Mouse (Mus musculus): ENCODE data around the gene Agmat. TPM values are rescaled to one million over a fixed set of nuclear protein-coding genes. Genes with fewer than 3 reads are reported as not detected.

The Agmat gene
- polyA plus RNA-seq, 2 experiments: 11.2 to 18.7 TPM

DNA sequence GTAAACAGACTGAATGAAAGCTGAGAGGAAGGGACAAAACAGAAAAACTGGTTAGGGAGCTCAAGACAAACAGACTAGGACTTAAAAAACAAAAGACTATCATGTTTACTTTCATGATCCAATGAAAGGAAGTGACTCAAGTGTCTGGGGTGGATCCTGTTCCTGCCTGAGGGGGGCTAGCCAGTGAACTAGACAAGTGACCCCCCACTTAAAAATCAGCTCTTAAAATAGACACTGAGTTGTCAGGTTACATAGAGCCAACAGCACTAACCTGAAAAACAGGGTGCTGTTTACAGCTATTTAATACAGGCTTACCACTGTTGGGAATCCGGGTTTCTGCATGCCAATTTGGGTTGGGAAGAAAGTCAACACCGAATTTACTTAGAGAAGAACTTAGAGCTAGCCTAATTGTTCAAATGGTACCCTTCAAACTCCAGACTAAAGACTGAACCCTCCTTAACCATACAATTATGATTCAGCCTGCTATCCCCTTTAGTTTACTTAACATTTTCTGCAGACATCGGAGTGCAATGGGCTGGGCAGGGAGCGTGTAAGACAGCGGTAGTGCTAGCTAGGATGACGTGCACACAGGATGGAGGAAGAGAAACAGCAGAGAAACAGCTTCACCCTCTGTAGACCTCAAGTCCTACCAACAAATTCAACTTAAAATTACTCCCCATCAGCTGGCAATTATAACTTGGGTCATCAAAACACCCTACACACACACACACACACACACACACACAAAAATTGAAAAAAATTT lies 25.5 kb upstream of the Agmat start:
- DNase-seq (ENCODE audit: low read depth in 3 of 3, low spot score in 3 of 3) (no peak), ATAC-seq (ENCODE audit: insufficient read depth) (no peak)
- peak overlapping the region; percentile 95 for H3K4me2 ChIP-seq (ENCODE audit: low read depth)
- H3K27ac ChIP-seq: peak overlapping the region; percentile 32
- no peaks in the 10 kb centered on the region for H3K9me3 ChIP-seq (ENCODE audit: control insufficient read depth, low read length)
- no peaks in the 10 kb centered on the region for H3K27me3 ChIP-seq (ENCODE audit: control insufficient read depth, insufficient read depth, low read length)
- TF ChIP-seq CTCF (IDR thresholded peaks at IDR 0.05; ENCODE audit: low read depth): no peak
- TF ChIP-seq EP300 (IDR thresholded peaks at IDR 0.05; ENCODE audit: low read depth): no peak
- peaks cover 32 to 42% of the 10 kb centered on the region in 2 experiments for H3K4me1 ChIP-seq (replicated peaks; ENCODE audit: control insufficient read depth in 2 of 2, insufficient read depth in 2 of 2, low read length in 1 of 2)
- WGBS (ENCODE audit: insufficient replicate concordance): 68% methylated on average over 6 of the region's 6 CpGs
- H3K36me3 ChIP-seq (replicated peaks; ENCODE audit: control insufficient read depth, insufficient read depth, low read depth): peaks cover 23% of the 10 kb centered on the region
- peak overlapping the region in 1 of 2 experiments; percentile 96; a peak in 2 of 4 replicates for H3K4me3 ChIP-seq (ENCODE audit: insufficient read depth in 1 of 2, low read depth in 2 of 2, low read length in 2 of 2)
- peak overlapping the region; percentile 81 for H3K9ac ChIP-seq (replicated peaks)

DNA sequence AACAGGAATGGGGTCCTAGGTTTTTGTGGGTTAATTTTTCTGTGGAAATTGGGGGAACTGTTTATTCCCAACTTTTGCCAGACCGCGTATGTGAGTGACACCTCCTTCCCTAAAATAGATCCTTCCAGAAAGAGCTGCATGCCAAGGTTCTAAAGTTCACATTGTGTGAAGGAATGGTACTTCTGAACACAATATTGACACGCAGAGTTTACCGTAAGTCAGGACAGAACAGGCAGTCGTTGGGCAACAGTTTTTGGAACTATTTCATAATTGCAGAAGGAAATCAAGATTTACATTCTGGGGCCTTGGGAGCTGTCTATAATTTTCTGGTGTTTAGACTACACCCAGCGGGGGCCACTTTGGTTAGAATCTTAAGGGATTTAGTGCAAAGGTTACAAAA lies 24.5 kb upstream of the Agmat start:
- H3K4me3 ChIP-seq (ENCODE audit: insufficient read depth in 1 of 2, low read depth in 2 of 2, low read length in 2 of 2): peak overlapping the region; percentile 85 to 96
- peaks cover 33 to 43% of the 10 kb centered on the region in 2 experiments for H3K4me1 ChIP-seq (replicated peaks; ENCODE audit: control insufficient read depth in 2 of 2, insufficient read depth in 2 of 2, low read length in 1 of 2)
- H3K9ac ChIP-seq (replicated peaks): peak overlapping the region; percentile 81
- peak overlapping the region; percentile 32 for H3K27ac ChIP-seq
- no peak for DNase-seq (ENCODE audit: low read depth in 3 of 3, low spot score in 3 of 3)
- peaks cover 18% of the 10 kb centered on the region for H3K36me3 ChIP-seq (replicated peaks; ENCODE audit: control insufficient read depth, insufficient read depth, low read depth)
- H3K9me3 ChIP-seq (ENCODE audit: control insufficient read depth, low read length): no peaks in the 10 kb centered on the region
- 34% methylated on average over 6 of the region's 6 CpGs for WGBS (ENCODE audit: insufficient replicate concordance)
- no peak for ATAC-seq (ENCODE audit: insufficient read depth)
- H3K4me2 ChIP-seq (ENCODE audit: low read depth): peak overlapping the region; percentile 95
- no peaks in the 10 kb centered on the region for H3K27me3 ChIP-seq (ENCODE audit: control insufficient read depth, insufficient read depth, low read length)
- TF ChIP-seq EP300 (IDR thresholded peaks at IDR 0.05; ENCODE audit: low read depth) (no peak), CTCF (IDR thresholded peaks at IDR 0.05; ENCODE audit: low read depth) (no peak)

DNA sequence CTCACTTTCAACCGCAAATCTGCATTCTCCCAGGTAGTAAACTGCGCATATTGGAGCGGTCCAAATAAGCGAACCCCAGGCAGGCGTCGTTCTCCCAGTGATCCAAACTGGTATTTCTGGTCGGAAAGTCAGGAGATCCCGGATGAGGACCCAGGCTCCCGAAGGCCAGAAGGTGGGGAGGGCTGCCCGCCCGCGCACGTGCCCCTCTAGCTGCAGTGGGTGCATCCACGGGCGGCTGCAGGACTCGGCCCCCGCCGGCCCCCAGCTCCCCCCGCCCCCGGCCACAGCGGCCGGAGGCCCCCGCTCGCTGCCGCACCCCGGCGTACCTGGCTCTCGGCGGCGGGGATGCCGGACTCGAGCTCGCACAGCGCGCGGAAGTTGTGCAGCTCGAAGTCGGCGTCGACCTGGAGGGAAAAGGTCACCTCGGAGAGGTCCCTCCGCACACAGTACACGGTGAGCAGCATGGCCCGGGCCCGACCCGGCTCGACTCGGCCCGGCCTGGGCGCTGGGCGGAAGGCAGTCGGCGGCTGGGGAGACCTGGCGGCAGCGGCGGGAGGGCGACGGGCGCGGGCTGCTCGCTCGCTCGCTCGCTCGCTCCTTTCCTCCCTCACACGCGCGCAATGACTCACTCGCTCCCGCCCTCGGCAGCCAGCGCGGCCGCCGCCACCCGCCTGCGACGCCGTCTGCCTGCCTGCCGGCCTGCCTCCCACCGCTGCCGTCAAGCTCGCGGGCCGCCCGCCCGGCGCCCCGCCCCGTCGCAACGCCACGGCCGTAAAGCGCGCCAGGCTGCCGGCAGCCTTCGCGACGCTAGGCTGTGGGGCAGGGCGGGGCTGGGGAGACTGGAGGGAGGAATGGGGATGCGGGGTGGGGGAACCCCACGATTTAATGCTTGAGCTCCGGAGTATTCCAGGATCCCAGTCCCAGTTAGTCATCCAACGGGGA lies 23.5 kb upstream of the Agmat start, which contains the start of gene Ddi2:
Gene Ddi2, minus strand, starts transcription at position 689 of the 942 bp plus-strand sequence.
- H3K4me1 ChIP-seq (replicated peaks; ENCODE audit: control insufficient read depth in 2 of 2, insufficient read depth in 2 of 2, low read length in 1 of 2): peaks cover 33 to 42% of the 10 kb centered on the region in 2 experiments
- no peak; the same call in 1 of the 2 replicates for TF ChIP-seq CTCF (IDR thresholded peaks at IDR 0.05; ENCODE audit: low read depth)
- TF ChIP-seq EP300 (IDR thresholded peaks at IDR 0.05; ENCODE audit: low read depth): no peak

DNA sequence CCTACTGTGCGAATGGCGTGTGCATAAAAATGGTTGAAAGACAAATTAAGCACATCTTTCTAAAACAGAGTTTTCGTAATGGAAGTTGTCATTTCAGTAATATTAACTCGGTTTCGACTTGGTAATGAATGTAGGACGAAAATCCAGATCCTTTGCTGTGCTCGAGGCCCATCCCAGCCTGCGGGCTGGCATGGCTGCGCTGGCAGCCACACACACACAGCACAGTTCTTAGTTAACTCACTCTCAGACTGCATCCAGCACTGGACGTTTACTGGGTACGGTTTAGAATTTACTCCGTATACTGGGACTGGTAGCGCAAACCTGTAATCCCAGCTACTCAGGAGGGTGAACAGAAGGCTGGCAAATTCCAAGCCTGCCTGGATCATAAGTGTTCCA lies 22.8 kb upstream of the Agmat start:
- peak overlapping the region; percentile 76 for H3K27ac ChIP-seq
- TF ChIP-seq CTCF (IDR thresholded peaks at IDR 0.05; ENCODE audit: low read depth) (no peak), EP300 (IDR thresholded peaks at IDR 0.05; ENCODE audit: low read depth) (no peak)
- H3K4me3 ChIP-seq (ENCODE audit: insufficient read depth in 1 of 2, low read depth in 2 of 2, low read length in 2 of 2): peak overlapping the region; percentile 66 to 96
- 11% methylated on average over 13 of the region's 13 CpGs for WGBS (ENCODE audit: insufficient replicate concordance)
- ATAC-seq (ENCODE audit: insufficient read depth): peak; percentile 40; the same call in 1 of the 2 replicates
- H3K9ac ChIP-seq (replicated peaks): peak overlapping the region; percentile 74
- H3K27me3 ChIP-seq (ENCODE audit: control insufficient read depth, insufficient read depth, low read length): no peaks in the 10 kb centered on the region
- H3K4me1 ChIP-seq (replicated peaks; ENCODE audit: control insufficient read depth in 2 of 2, insufficient read depth in 2 of 2, low read length in 1 of 2): peaks cover 33 to 41% of the 10 kb centered on the region in 2 experiments
- DNase-seq (ENCODE audit: low read depth in 3 of 3, low spot score in 3 of 3): no peak
- no peaks in the 10 kb centered on the region for H3K9me3 ChIP-seq (ENCODE audit: control insufficient read depth, low read length)
- peaks cover 13% of the 10 kb centered on the region for H3K36me3 ChIP-seq (replicated peaks; ENCODE audit: control insufficient read depth, insufficient read depth, low read depth)
- H3K4me2 ChIP-seq (ENCODE audit: low read depth): peak overlapping the region; percentile 88

More for the DNA sequence above, 23.5 kb upstream of the Agmat start, which contains the start of gene Ddi2:
- Histone ChIP-seq H3K4me3 (ENCODE audit: insufficient read depth in 1 of 2, low read depth in 2 of 2, low read length in 2 of 2) (peak within 1 kb of the TSS; percentile 85 to 96), H3K27me3 (ENCODE audit: control insufficient read depth, insufficient read depth, low read length) (no peaks in the 10 kb centered on the region), H3K4me2 (ENCODE audit: low read depth) (peak within 1 kb of the TSS; percentile 95), H3K9ac (replicated peaks) (peak within 1 kb of the TSS; percentile 81), H3K36me3 (replicated peaks; ENCODE audit: control insufficient read depth, insufficient read depth, low read depth) (peaks cover 13% of the 10 kb centered on the region), H3K27ac (peak within 1 kb of the TSS; percentile 91), H3K9me3 (ENCODE audit: control insufficient read depth, low read length) (no peaks in the 10 kb centered on the region)
- peak; percentile 84 to 86 (median 86) for DNase-seq (ENCODE audit: low read depth in 3 of 3, low spot score in 3 of 3)
- under 1% methylated on average over 104 of the region's 105 CpGs for WGBS (ENCODE audit: insufficient replicate concordance)
- ATAC-seq (ENCODE audit: insufficient read depth): peak; percentile 89
